Mouse (Mus musculus) liver, embryonic 14.5 days (tissue): ENCODE data around the gene Dbh. TPM values are rescaled to one million over a fixed set of nuclear protein-coding genes. Genes with fewer than 3 reads are reported as not detected.

Experiments
- ATAC-seq: fragments of 200-750 bp; cut with Nextera tagmentation; 2 replicates; pipeline ENCODE4 v1.8.0; 2017; ENCODE audit warnings: moderate number of reproducible peaks, mild to moderate bottlenecking, moderate library complexity; ENCODE audit not compliant: insufficient read depth
- DNase-seq, 3 experiments: peaks; one replicate each; pipeline ENCODE4 v3.0.0-alpha.2; 2012 to 2013; ENCODE audit warnings: low read depth in 3 of 3, low spot score in 3 of 3
- H3K27ac ChIP-seq: fragments of 300-500 bp; sonication (generic); 2 replicates; pipeline ENCODE4 v1.5.1; 2014; ENCODE audit warnings: moderate library complexity, mild to moderate bottlenecking, control low read depth, inconsistent platforms
- H3K27me3 ChIP-seq: fragments of 300-500 bp; sonication (generic); 2 replicates; pipeline ENCODE4 v1.6.1; 2014; ENCODE audit warnings: mild to moderate bottlenecking, low read length, moderate library complexity; ENCODE audit not compliant: control insufficient read depth, insufficient read depth
- H3K36me3 ChIP-seq: fragments of 300-500 bp; sonication (generic); replicated peaks from 2 replicates; pipeline ENCODE4 v1.6.1; 2014; ENCODE audit warnings: low read depth; ENCODE audit not compliant: control insufficient read depth, insufficient read depth
- H3K4me1 ChIP-seq, 2 experiments: fragments of 200-500 bp in 1 of 2; fragments of 300-500 bp in 1 of 2; sonication (generic) in 1 of 2; replicated peaks; 2 replicates each; pipeline ENCODE4 v1.6.1; 2012 to 2014; ENCODE audit warnings: antibody characterized with exemption in 1 of 2, inconsistent platforms in 1 of 2, low read length in 1 of 2; ENCODE audit not compliant: control insufficient read depth in 2 of 2, insufficient read depth in 2 of 2
- H3K4me2 ChIP-seq: fragments of 300-500 bp; sonication (generic); 2 replicates; pipeline ENCODE4 v1.6.1; 2014; ENCODE audit warnings: low read depth, mild to moderate bottlenecking, control low read depth, moderate library complexity
- H3K4me3 ChIP-seq, 2 experiments: fragments of 200-500 bp in 1 of 2; fragments of 300-500 bp in 1 of 2; sonication (generic) in 1 of 2; 2 replicates each; pipeline ENCODE4 v1.5.1; 2012 to 2014; ENCODE audit warnings: low read depth in 2 of 2, low read length in 2 of 2, mild to moderate bottlenecking in 2 of 2, control low read depth in 1 of 2, inconsistent platforms in 1 of 2, moderate library complexity in 1 of 2; ENCODE audit not compliant: insufficient read depth in 1 of 2
- H3K9ac ChIP-seq: fragments of 300-500 bp; sonication (generic); replicated peaks from 2 replicates; pipeline ENCODE4 v1.6.1; 2014; ENCODE audit warnings: mild to moderate bottlenecking, control low read depth, moderate library complexity
- H3K9me3 ChIP-seq: fragments of 300-500 bp; sonication (generic); 2 replicates; pipeline ENCODE4 v1.6.1; 2016; ENCODE audit warnings: low read length, mixed read lengths; ENCODE audit not compliant: control insufficient read depth
- CTCF ChIP-seq: IDR thresholded peaks from 2 replicates; pipeline ENCODE4 v1.5.1; 2016; ENCODE audit warnings: antibody characterized with exemption, low read depth, control low read depth
- EP300 ChIP-seq: IDR thresholded peaks from 2 replicates; pipeline ENCODE4 v1.6.1; 2016; ENCODE audit warnings: antibody characterized with exemption, low read depth
- WGBS: fragments of 180-500 bp; shearing (Covaris S2); extraction: QIAGEN DNeasy Blood & Tissue Kit; methylation state at CpG from one replicate; pipeline ENCODE4 v1.1.7; 2014; ENCODE audit not compliant: insufficient replicate concordance; 5-methylcytosine and 5-hydroxymethylcytosine counted together
- polyA plus RNA-seq, 2 experiments: library from polyadenylated mRNA; depleted of rRNA in 1 of 2; stranded (reverse) in 1 of 2; unstranded in 1 of 2; fragments of >200 nt; fragmentation: Nextera tagmentation in 1 of 2; extraction: Ambion mirVana in 1 of 2; gene quantifications; 2 replicates each; pipeline versions ENCODE4 v1.2.1 to v1.2.3; 2012 to 2014

Gene Dbh
- polyA plus RNA-seq, 2 experiments = not detected

DNA sequence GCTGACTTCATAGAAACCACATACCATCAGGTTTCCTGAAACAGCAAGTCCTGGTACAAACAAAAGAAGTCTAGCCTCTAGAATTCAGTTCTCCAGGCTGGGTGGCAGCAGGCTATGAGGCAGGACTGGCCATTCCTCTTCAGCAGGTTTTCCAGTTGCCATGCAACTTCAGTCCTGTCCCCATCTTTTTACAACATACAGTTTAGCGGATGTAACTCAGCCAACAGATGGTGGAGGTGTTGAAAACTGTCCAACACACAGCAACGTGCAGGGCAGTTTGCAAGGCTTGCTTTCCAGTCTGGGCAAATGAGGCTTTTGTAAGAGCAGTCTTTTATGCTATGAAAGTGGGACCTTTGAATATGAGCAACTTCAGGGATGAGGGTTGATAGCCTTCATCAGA is 20.1 kb upstream of the Dbh start:
- H3K36me3 ChIP-seq = no peaks in the 10 kb centered on the region
- H3K9me3 ChIP-seq = no peaks in the 10 kb centered on the region
- H3K9ac ChIP-seq = no peak overlapping the region
- TF ChIP-seq CTCF = no peak
- TF ChIP-seq EP300 = no peak
- H3K27ac ChIP-seq = no peak overlapping the region
- DNase-seq (no peak), ATAC-seq (no peak)
- H3K27me3 ChIP-seq = peaks cover 6% of the 10 kb centered on the region
- no peaks in the 10 kb centered on the region for H3K4me1 ChIP-seq
- 47% methylated on average over 2 of the region's 2 CpGs for WGBS
- H3K4me3 ChIP-seq = no peak overlapping the region
- H3K4me2 ChIP-seq = no peak overlapping the region

DNA sequence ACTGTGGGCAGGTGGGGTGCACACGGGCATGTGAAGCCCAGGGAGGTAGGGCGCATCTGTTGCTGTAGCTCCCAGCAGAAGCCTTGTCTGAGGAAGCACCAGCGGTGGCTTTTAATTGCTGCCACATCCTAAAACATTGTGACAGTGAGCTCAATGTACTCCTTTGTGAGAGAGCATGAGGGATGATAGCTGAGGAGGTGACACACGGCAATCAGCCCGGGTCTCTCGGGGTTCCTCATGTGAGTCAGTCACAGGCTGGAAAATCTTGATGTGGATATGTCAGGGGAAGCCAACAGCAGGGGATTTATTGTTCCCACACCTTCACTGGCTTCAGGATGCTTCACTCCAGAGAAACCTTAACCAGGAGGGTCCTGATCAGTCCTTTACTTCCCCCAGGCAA is 18.2 kb upstream of the Dbh start:
- Histone ChIP-seq H3K27ac (no peak overlapping the region), H3K36me3 (no peaks in the 10 kb centered on the region), H3K9me3 (no peaks in the 10 kb centered on the region), H3K4me1 (no peaks in the 10 kb centered on the region), H3K4me3 (no peak overlapping the region), H3K9ac (no peak overlapping the region), H3K4me2 (no peak overlapping the region), H3K27me3 (peaks cover 4% of the 10 kb centered on the region)
- no peak for TF ChIP-seq EP300
- TF ChIP-seq CTCF = no peak
- WGBS = 68% methylated on average over 6 of the region's 6 CpGs
- DNase-seq (no peak), ATAC-seq (no peak)

GRCm38 (mm10) chr2:27149457-27149856 is 15.6 kb upstream of the Dbh start:
- no peak for ATAC-seq
- TF ChIP-seq CTCF (no peak), EP300 (no peak)
- Histone ChIP-seq H3K9me3 (no peaks in the 10 kb centered on the region), H3K27me3 (no peaks in the 10 kb centered on the region), H3K4me2 (no peak overlapping the region), H3K4me3 (no peak overlapping the region), H3K36me3 (no peaks in the 10 kb centered on the region), H3K9ac (no peak overlapping the region), H3K4me1 (no peaks in the 10 kb centered on the region), H3K27ac (no peak overlapping the region)
- DNase-seq = no peak
- WGBS = 13% methylated on average over 2 of the region's 2 CpGs

DNA sequence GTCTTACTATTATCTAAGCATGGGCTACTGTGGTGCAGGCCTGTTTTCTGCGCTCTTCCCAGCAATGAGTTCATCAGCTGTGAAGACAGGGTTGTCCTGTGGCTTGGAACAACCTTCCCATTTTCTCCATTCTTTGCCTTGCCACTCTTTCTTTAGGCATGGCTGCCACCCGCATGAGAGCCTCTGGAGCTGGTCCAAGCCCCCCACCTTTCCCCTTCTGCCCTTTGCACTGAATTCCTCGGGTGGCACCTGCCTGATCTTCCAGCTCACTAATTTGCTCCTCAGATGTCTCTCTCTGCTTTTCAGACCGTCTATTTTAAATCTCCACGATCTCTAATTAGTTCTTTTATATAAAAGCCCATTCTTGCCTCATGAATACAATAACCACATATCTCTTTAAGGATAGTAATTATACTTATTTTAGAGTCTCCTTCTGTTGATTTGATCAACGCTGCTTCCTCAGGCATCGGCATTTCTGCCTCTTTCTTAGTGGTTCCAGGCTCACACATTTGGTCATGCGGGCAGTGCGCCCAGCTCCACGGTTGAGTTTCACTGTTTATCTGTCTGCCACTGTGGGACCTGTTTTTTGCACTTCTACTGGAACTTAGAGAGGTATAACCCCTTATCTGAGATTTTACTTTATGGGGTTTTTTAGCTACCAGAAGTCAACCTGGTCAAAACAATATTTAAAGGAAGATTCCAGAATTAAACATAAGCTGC is 10.4 kb upstream of the Dbh start:
- no peak for DNase-seq
- TF ChIP-seq CTCF = no peak
- ATAC-seq = no peak
- WGBS = 64% methylated on average over 10 of the region's 10 CpGs
- no peak overlapping the region for H3K27ac ChIP-seq
- no peak overlapping the region for H3K4me3 ChIP-seq
- H3K9ac ChIP-seq = no peak overlapping the region
- H3K36me3 ChIP-seq = no peaks in the 10 kb centered on the region
- no peaks in the 10 kb centered on the region for H3K4me1 ChIP-seq
- no peaks in the 10 kb centered on the region for H3K27me3 ChIP-seq
- H3K9me3 ChIP-seq = no peaks in the 10 kb centered on the region
- no peak overlapping the region for H3K4me2 ChIP-seq

DNA sequence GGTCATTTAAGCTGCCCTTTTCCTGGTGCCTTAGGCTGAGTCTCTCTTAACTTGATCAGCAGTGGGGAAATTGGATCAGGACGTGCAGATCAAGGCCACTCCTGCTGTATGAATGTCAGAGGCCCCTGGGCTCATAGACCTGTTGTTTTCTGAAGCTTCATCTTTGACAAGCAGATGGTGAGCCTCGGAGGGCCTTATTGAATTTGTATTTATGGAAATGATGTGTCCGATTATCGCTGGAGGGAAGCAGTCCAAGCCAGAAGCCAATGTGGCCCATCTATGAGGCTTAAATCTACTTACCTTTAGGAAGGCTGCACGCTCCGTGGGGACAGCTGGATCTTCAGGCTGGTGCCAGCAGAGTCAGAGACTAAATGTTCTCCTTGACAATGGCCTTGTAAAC is 8.4 kb upstream of the Dbh start:
- no peak for ATAC-seq
- 58% methylated on average over 6 of the region's 6 CpGs for WGBS
- no peaks in the 10 kb centered on the region for H3K27me3 ChIP-seq

More for the DNA sequence above, 8.4 kb upstream of the Dbh start:
- Histone ChIP-seq H3K4me2 (no peak overlapping the region), H3K9ac (no peak overlapping the region), H3K9me3 (no peaks in the 10 kb centered on the region), H3K27ac (no peak overlapping the region), H3K4me3 (no peak overlapping the region), H3K36me3 (no peaks in the 10 kb centered on the region), H3K4me1 (no peaks in the 10 kb centered on the region)
- TF ChIP-seq CTCF = no peak
- TF ChIP-seq EP300 = no peak
- no peak for DNase-seq
